Mouse (Mus musculus): ENCODE results near the gene Glipr1l3. TPM values are rescaled to one million over a fixed set of nuclear protein-coding genes. Genes with fewer than 3 reads are reported as not detected.
"Not testable (repeated sequence)": the region's sequence is repeated elsewhere in the genome, so short reads cannot be mapped to it uniquely, and the experiment has no call there.

Glipr1l3 gene
- total RNA-seq (2021): not detected
- long read RNA-seq, experiment 1, partial matches to known transcripts: 1 of 1 reads
- long read RNA-seq, experiment 1, other reads (novel, unspliced or antisense): 0 of 1 reads
- long read RNA-seq, experiment 2: 0 reads

- intact Hi-C loops (cut with DNase I): loop anchor here (5.0 kb wide), 2 partner anchors 98 to 183 kb away; partner anchors contain the start of gene Glipr1l1
- DNase-seq (ENCODE audit: low spot score in 2 of 2): peak; percentile 93 to 96
Measured at GRCm38 (mm10) chr10:112159882-112160560, at the start of gene Glipr1l3. Gene Glipr1l3 (minus strand): TSS chr10:112160327.

DNA sequence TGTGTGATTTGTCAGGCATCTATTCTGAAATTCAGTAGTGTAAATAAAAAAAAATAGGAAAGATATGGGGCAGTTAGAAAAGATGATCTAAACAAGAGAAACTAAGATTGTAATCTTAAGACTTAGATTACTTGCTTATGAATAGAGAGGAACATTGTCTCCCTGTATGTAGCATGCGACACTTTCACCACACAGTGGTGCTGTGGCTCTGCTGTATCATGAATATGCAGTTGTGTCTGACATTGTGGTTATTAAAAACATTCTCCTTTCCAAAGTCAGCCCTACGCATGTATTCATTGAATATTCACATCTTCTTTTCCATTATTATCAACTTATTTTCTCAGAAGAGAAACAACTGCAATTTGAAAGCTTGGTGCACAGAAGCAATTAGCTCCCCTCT lies 43.3 kb upstream of the Glipr1l3 start:
- intact Hi-C loops (cut with DNase I): loop anchor here (2.0 kb wide), 1 partner anchor 543 kb away; no protein-coding TSS in a partner anchor
- DNase-seq (ENCODE audit: low spot score in 2 of 2): peak; percentile 58 to 66

GRCm38 (mm10) chr10:112193919-112194318 lies 33.8 kb upstream of the Glipr1l3 start:
- DNase-seq (ENCODE audit: low spot score in 2 of 2); intact Hi-C loops (cut with DNase I): not testable (repeated sequence)

GRCm38 (mm10) chr10:112177027-112177426 lies 16.9 kb upstream of the Glipr1l3 start:
- DNase-seq (ENCODE audit: low spot score in 2 of 2); intact Hi-C loops (cut with DNase I): not testable (repeated sequence)

GRCm38 (mm10) chr10:112163168-112163766 lies 3.1 kb upstream of the Glipr1l3 start, which contains the start of gene Caps2:
Gene Caps2 (plus strand): TSS chr10:112163621.
- intact Hi-C loops (cut with DNase I): loop anchor here (5.0 kb wide), 2 partner anchors 101 to 186 kb away; partner anchors contain the start of gene Glipr1l1
- peak in 1 of 2 experiments; percentile 28 for DNase-seq (ENCODE audit: low spot score in 2 of 2)

GRCm38 (mm10) chr10:112139834-112140233 lies 20.3 kb downstream of the Glipr1l3 start:
- intact Hi-C loops (cut with DNase I): no loop called here
- no peak for DNase-seq (ENCODE audit: low spot score in 2 of 2)

DNA sequence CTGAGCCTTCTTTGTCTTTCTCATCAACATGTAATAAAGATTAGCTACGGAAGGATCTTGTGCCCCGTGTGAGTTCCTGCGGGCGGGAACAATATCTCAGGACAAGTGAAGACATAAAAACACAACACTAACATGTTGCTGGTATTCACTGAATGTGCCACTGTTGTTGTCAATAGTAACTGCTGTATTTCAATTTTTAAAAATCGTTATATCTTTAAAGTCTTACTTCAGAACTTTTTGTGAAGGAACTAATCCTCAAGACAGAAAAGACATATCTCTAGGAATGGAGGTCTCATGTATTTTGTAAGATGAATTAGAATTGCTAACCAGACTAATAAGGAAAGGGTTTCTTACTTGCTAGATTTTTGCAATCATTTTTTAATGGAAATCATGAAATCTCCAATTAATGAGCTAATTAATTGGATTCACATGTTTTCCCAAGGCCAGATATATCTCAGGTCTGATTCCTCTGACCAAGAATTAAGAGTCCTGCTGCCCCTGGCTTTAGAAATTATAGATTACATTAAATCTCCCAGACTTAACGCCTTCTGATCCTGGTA lies 21.2 kb downstream of the Glipr1l3 start:
- no peak for DNase-seq (ENCODE audit: low spot score in 2 of 2)
- intact Hi-C loops (cut with DNase I): no loop called here

DNA sequence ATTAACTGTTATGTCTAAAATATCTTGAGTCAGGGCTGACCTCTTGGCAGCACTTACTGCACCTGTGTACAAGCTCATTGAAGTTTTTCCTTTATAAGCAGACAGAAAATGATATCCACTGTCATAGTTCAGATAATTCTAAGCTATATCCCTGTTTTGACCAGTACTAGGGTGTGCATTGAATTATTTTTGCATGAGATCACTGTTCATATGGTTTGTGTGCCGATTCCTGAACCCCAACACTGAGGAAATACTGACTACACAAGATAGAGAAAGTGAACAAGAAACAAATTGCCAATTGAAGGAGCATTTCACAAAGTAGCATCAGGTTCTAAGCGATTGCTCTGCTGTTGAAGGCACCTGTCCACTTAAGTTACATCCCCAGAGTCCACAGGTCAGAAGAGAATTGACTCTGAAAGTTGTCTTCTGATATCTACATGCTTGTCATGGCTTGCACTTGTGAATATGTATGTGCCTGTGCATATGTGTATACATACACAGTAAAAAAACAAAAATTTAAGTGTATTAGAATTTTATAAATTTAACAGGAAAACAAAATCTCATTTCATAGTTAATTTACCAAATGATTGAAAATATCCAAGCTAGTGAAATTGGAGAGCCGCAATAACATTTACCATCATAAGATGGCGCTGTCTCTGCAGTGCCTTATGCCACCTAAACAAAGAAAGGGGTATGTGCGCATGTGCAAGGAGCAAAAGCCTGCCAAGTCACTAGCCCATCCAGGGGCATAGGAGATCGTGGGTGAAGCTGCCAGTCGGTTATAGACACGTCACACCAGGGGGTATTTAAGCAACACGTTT lies 21.9 kb downstream of the Glipr1l3 start:
- DNase-seq (ENCODE audit: low spot score in 2 of 2): peak; percentile 50
- intact Hi-C loops (cut with DNase I): no loop called here

DNA sequence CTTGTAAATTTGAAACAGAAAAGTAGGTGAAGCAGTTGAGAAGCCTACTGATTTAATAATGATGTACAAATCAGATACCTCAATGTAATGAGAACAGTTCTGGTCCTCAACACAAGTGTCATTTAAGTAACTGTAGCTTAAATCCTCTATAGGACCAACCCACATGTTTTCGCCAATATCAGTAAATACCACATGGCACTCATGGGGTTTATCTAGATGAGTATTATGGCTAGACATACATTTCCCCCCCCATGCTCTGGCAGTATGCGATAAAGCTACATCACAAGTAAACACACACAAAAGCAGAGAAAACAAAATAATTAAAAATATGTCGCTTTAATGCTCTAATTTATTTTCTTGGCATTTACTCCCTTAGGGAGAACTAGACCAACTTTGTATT lies 27.9 kb downstream of the Glipr1l3 start:
- intact Hi-C loops (cut with DNase I): no loop called here
- no peak for DNase-seq (ENCODE audit: low spot score in 2 of 2)

GRCm38 (mm10) chr10:112127682-112128230 lies 32.4 kb downstream of the Glipr1l3 start:
- DNase-seq (ENCODE audit: low spot score in 2 of 2); intact Hi-C loops (cut with DNase I): not testable (repeated sequence)

GRCm38 (mm10) chr10:112125090-112125489 lies 35.0 kb downstream of the Glipr1l3 start:
- intact Hi-C loops (cut with DNase I); DNase-seq (ENCODE audit: low spot score in 2 of 2): not testable (repeated sequence)

DNA sequence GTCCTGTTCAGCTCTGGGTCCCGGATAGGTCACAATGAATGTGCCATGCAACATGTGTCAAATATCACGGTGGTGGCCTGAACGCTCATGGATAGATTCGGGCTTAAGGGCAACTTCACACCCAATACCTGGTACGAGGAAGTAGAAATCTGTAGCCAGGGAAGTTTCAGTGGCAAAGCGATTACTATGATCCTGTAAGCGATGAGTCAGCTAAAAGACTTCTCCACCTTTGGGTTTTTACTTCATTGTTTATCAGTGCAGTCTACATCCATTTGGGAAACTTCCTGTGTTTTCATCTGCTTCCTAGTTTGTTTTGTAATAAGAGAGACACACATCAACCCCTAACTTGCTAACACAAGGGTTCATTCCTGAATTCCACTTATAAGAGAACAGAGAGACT lies 49.7 kb downstream of the Glipr1l3 start:
- DNase-seq (ENCODE audit: low spot score in 2 of 2): no peak
- intact Hi-C loops (cut with DNase I): no loop called here

DNA sequence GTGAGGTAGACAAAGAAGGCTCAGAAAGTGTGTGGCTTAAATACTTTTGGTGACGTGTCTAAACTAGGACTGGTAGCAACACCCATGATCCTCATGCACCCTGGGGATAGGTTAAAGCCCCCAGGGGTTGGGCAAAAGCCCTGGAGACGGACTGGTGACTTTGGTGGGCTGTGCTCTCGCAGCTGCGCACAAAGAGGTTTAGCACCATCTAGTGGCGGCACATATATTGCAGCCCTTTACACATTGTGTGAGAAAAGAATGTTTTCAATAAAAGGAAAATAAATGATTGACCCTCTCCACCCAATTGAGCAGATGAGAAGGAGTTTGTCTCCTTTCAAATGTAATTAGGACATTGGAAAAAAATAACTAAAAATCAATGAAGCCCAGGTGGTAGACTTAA lies 54.3 kb downstream of the Glipr1l3 start:
- intact Hi-C loops (cut with DNase I): loop anchor here (2.0 kb wide), 1 partner anchor 129 kb away; no protein-coding TSS in a partner anchor
- peak; percentile 30 to 76 for DNase-seq (ENCODE audit: low spot score in 2 of 2)

Other genes with a start within 250 kb of the Glipr1l3 start
- gene Krr1, start 187.7 kb downstream of the Glipr1l3 start, total RNA-seq (2021): 10 to 100 TPM; 31.0 to 33.5 TPM
- under 1 TPM; 0.53 to 0.75 TPM for gene Glipr1, start 157.7 kb downstream of the Glipr1l3 start, total RNA-seq (2021)
- not detected for gene Glipr1l1, start 100.1 kb downstream of the Glipr1l3 start, total RNA-seq (2021)
- gene Glipr1l2, start 77.0 kb downstream of the Glipr1l3 start, total RNA-seq (2021): not detected
- under 1 TPM; 0.20 to 0.34 TPM for gene Caps2, start 3.3 kb upstream of the Glipr1l3 start, total RNA-seq (2021)
- gene Kcnc2, start 110.8 kb upstream of the Glipr1l3 start, total RNA-seq (2021): 10 to 100 TPM; 67.1 to 68.4 TPM